Mouse (Mus musculus): ENCODE data around the gene Vmn1r211. TPM values are rescaled to one million over a fixed set of nuclear protein-coding genes. Genes with fewer than 3 reads are reported as not detected.
"Not testable (repeated sequence)": the region's sequence is repeated elsewhere in the genome, so short reads cannot be mapped to it uniquely, and the experiment has no call there.

The Vmn1r211 gene
- polyA plus RNA-seq (2014; fragmentation: Nextera tagmentation; extraction: Ambion mirVana): not detected in 2 replicates

GRCm38 (mm10) chr13:22857461-22857860 lies at the start of gene Vmn1r211:
Gene Vmn1r211, minus strand, starts transcription at chr13:22857561.
- Histone ChIP-seq H3K4me3 (ENCODE audit: low read depth, low read length) (no peak within 1 kb of the TSS), H3K36me3 (ENCODE audit: control insufficient read depth, insufficient read depth, low read length) (no peaks in the 10 kb centered on the region), H3K9ac (ENCODE audit: low read length) (no peak within 1 kb of the TSS), H3K27me3 (ENCODE audit: control insufficient read depth, insufficient read depth, low read length) (no peaks in the 10 kb centered on the region), H3K4me2 (ENCODE audit: low read depth) (no peak within 1 kb of the TSS), H3K4me1 (ENCODE audit: control insufficient read depth, insufficient read depth, low read length) (no peaks in the 10 kb centered on the region), H3K27ac (ENCODE audit: low read depth, low read length) (no peak within 1 kb of the TSS), H3K9me3 (ENCODE audit: control insufficient read depth, low read length) (no peaks in the 10 kb centered on the region)
- WGBS: 93% methylated on average over 1 of the region's 1 CpGs
- ATAC-seq (ENCODE audit: insufficient read depth, low FRiP score, low TSS enrichment) (no peak), DNase-seq (ENCODE audit: low spot score) (no peak)

DNA sequence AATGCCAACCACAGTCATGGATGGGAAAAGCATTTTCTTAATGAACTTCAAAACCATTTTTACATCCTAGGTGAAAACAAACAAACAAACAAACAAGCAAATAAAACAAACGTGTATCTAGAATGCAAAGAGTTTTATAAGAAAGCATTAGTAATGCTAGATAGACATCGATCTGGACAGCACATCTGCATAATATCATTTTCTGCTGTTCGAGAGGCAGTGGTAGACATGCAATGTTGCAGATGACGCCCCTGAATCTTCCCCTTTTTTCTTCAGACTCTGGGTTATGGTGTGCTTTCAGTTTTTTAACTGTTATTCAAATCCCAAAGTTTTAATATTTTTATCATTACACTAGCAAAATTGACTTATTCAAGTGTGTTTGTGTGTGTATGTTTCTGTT lies 26.7 kb upstream of the Vmn1r211 start, which contains the start of gene Vmn1r212:
Gene Vmn1r212 (minus strand): TSS at position 101 of the 400 bp plus-strand sequence.
- H3K4me2 ChIP-seq (ENCODE audit: low read depth): no peak within 1 kb of the TSS
- no peak within 1 kb of the TSS for H3K27ac ChIP-seq (ENCODE audit: low read depth, low read length)
- DNase-seq (ENCODE audit: low spot score) (no peak), ATAC-seq (ENCODE audit: insufficient read depth, low FRiP score, low TSS enrichment) (no peak)
- no peak within 1 kb of the TSS for H3K9ac ChIP-seq (ENCODE audit: low read length)
- no peaks in the 10 kb centered on the region for H3K27me3 ChIP-seq (ENCODE audit: control insufficient read depth, insufficient read depth, low read length)
- WGBS: 86% methylated on average over 4 of the region's 4 CpGs
- no peaks in the 10 kb centered on the region for H3K4me1 ChIP-seq (ENCODE audit: control insufficient read depth, insufficient read depth, low read length)
- no peaks in the 10 kb centered on the region for H3K36me3 ChIP-seq (ENCODE audit: control insufficient read depth, insufficient read depth, low read length)
- H3K4me3 ChIP-seq (ENCODE audit: low read depth, low read length): no peak within 1 kb of the TSS
- no peaks in the 10 kb centered on the region for H3K9me3 ChIP-seq (ENCODE audit: control insufficient read depth, low read length)

GRCm38 (mm10) chr13:22879257-22879656 lies 21.9 kb upstream of the Vmn1r211 start:
- Histone ChIP-seq H3K9ac (ENCODE audit: low read length) (no peak overlapping the region), H3K27me3 (ENCODE audit: control insufficient read depth, insufficient read depth, low read length) (no peaks in the 10 kb centered on the region), H3K36me3 (ENCODE audit: control insufficient read depth, insufficient read depth, low read length) (no peaks in the 10 kb centered on the region), H3K9me3 (ENCODE audit: control insufficient read depth, low read length) (0 out of 2 replicates have a peak, but pooled peaks cover 4% of the 10 kb centered on the region), H3K4me3 (ENCODE audit: low read depth, low read length) (no peak overlapping the region), H3K27ac (ENCODE audit: low read depth, low read length) (no peak overlapping the region), H3K4me1 (ENCODE audit: control insufficient read depth, insufficient read depth, low read length) (no peaks in the 10 kb centered on the region), H3K4me2 (ENCODE audit: low read depth) (no peak overlapping the region)
- no peak for ATAC-seq (ENCODE audit: insufficient read depth, low FRiP score, low TSS enrichment)
- WGBS: 91% methylated on average over 1 of the region's 1 CpGs
- DNase-seq (ENCODE audit: low spot score): no peak

DNA sequence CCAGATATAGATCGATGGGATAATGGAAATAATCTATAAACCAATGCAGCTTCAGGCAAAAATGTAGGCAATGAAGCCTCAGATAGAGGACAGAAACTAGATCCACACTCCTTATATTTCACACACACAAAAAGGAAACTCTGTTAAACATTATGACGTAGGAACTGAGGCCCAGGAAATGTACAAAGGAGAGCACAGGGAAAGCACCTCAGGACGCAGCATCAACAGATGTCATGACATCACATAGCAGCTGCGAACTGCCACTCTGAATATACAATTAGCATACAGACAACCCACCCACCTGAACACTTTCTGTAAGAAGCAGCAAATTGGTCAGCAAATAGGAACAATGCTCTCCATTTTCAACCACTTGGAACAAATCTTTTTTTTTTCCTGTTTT lies 2.6 kb downstream of the Vmn1r211 start:
- Histone ChIP-seq H3K9ac (ENCODE audit: low read length) (no peak overlapping the region), H3K27me3 (ENCODE audit: control insufficient read depth, insufficient read depth, low read length) (no peaks in the 10 kb centered on the region), H3K36me3 (ENCODE audit: control insufficient read depth, insufficient read depth, low read length) (no peaks in the 10 kb centered on the region), H3K4me3 (ENCODE audit: low read depth, low read length) (no peak overlapping the region), H3K4me1 (ENCODE audit: control insufficient read depth, insufficient read depth, low read length) (no peaks in the 10 kb centered on the region), H3K27ac (ENCODE audit: low read depth, low read length) (no peak overlapping the region), H3K4me2 (ENCODE audit: low read depth) (no peak overlapping the region), H3K9me3 (ENCODE audit: control insufficient read depth, low read length) (no peaks in the 10 kb centered on the region)
- no peak for DNase-seq (ENCODE audit: low spot score)
- 77% methylated on average over 4 of the region's 4 CpGs for WGBS
- no peak for ATAC-seq (ENCODE audit: insufficient read depth, low FRiP score, low TSS enrichment)

DNA sequence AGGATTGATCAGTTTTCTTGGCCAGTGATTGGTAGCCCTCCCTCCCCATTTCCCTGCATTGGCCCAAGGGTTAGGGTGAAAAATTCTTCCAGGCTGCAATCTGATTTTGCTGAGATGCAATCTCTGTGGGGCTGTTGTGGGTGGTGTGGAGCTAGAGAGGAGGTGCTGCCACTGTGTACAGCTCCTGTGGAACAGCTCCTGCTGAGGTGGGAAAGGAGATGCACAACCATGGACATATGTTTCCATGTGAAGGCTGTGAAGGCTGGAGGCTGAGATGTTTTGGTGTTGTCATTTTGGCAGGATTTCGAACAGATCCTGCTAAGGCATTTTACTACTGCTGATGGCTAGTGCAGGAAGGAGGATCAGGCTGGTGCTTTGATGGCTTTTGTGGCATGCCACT lies 10.6 kb downstream of the Vmn1r211 start:
- no peaks in the 10 kb centered on the region for H3K9me3 ChIP-seq (ENCODE audit: control insufficient read depth, low read length)
- no peaks in the 10 kb centered on the region for H3K36me3 ChIP-seq (ENCODE audit: control insufficient read depth, insufficient read depth, low read length)
- no peaks in the 10 kb centered on the region for H3K27me3 ChIP-seq (ENCODE audit: control insufficient read depth, insufficient read depth, low read length)
- H3K27ac ChIP-seq (ENCODE audit: low read depth, low read length): no peak overlapping the region
- H3K4me1 ChIP-seq (ENCODE audit: control insufficient read depth, insufficient read depth, low read length): no peaks in the 10 kb centered on the region
- WGBS: 83% methylated on average over 1 of the region's 1 CpGs
- ATAC-seq (ENCODE audit: insufficient read depth, low FRiP score, low TSS enrichment): no peak
- H3K4me2 ChIP-seq (ENCODE audit: low read depth): no peak overlapping the region
- no peak overlapping the region for H3K4me3 ChIP-seq (ENCODE audit: low read depth, low read length)
- H3K9ac ChIP-seq (ENCODE audit: low read length): no peak overlapping the region
- DNase-seq (ENCODE audit: low spot score): no peak

GRCm38 (mm10) chr13:22844304-22844703 lies 13.1 kb downstream of the Vmn1r211 start:
- H3K27me3 ChIP-seq (ENCODE audit: control insufficient read depth, insufficient read depth, low read length); H3K4me3 ChIP-seq (ENCODE audit: low read depth, low read length); H3K36me3 ChIP-seq (ENCODE audit: control insufficient read depth, insufficient read depth, low read length); H3K4me1 ChIP-seq (ENCODE audit: control insufficient read depth, insufficient read depth, low read length); H3K9me3 ChIP-seq (ENCODE audit: control insufficient read depth, low read length); H3K4me2 ChIP-seq (ENCODE audit: low read depth); ATAC-seq (ENCODE audit: insufficient read depth, low FRiP score, low TSS enrichment); H3K27ac ChIP-seq (ENCODE audit: low read depth, low read length); H3K9ac ChIP-seq (ENCODE audit: low read length); DNase-seq (ENCODE audit: low spot score): not testable (repeated sequence)
- WGBS: 71% methylated on average over 3 of the region's 3 CpGs

- Histone ChIP-seq H3K4me2 (ENCODE audit: low read depth) (no peak within 1 kb of the TSS), H3K9me3 (ENCODE audit: control insufficient read depth, low read length) (no peaks in the 10 kb centered on the region), H3K27me3 (ENCODE audit: control insufficient read depth, insufficient read depth, low read length) (no peaks in the 10 kb centered on the region), H3K4me1 (ENCODE audit: control insufficient read depth, insufficient read depth, low read length) (no peaks in the 10 kb centered on the region), H3K4me3 (ENCODE audit: low read depth, low read length) (no peak within 1 kb of the TSS), H3K27ac (ENCODE audit: low read depth, low read length) (no peak within 1 kb of the TSS), H3K9ac (ENCODE audit: low read length) (no peak within 1 kb of the TSS), H3K36me3 (ENCODE audit: control insufficient read depth, insufficient read depth, low read length) (no peaks in the 10 kb centered on the region)
- 69% methylated on average over 4 of the region's 4 CpGs for WGBS
- DNase-seq (ENCODE audit: low spot score) (no peak), ATAC-seq (ENCODE audit: insufficient read depth, low FRiP score, low TSS enrichment) (no peak)
These were observed 26.1 kb downstream of the Vmn1r211 start, which contains the start of gene Vmn1r210 for GRCm38 (mm10) chr13:22831248-22831647. Gene Vmn1r210, minus strand, starts transcription at chr13:22831348.

GRCm38 (mm10) chr13:22829395-22829794 lies 28.0 kb downstream of the Vmn1r211 start:
- WGBS: 40% methylated on average over 7 of the region's 7 CpGs
- not testable (repeated sequence) for H3K36me3 ChIP-seq (ENCODE audit: control insufficient read depth, insufficient read depth, low read length); H3K4me2 ChIP-seq (ENCODE audit: low read depth); H3K9ac ChIP-seq (ENCODE audit: low read length); ATAC-seq (ENCODE audit: insufficient read depth, low FRiP score, low TSS enrichment); H3K27me3 ChIP-seq (ENCODE audit: control insufficient read depth, insufficient read depth, low read length); H3K9me3 ChIP-seq (ENCODE audit: control insufficient read depth, low read length); DNase-seq (ENCODE audit: low spot score); H3K4me3 ChIP-seq (ENCODE audit: low read depth, low read length); H3K4me1 ChIP-seq (ENCODE audit: control insufficient read depth, insufficient read depth, low read length); H3K27ac ChIP-seq (ENCODE audit: low read depth, low read length)

GRCm38 (mm10) chr13:22821601-22822000 lies 35.8 kb downstream of the Vmn1r211 start:
- H3K9me3 ChIP-seq (ENCODE audit: control insufficient read depth, low read length); H3K27me3 ChIP-seq (ENCODE audit: control insufficient read depth, insufficient read depth, low read length); DNase-seq (ENCODE audit: low spot score); H3K9ac ChIP-seq (ENCODE audit: low read length); H3K4me2 ChIP-seq (ENCODE audit: low read depth); ATAC-seq (ENCODE audit: insufficient read depth, low FRiP score, low TSS enrichment); H3K27ac ChIP-seq (ENCODE audit: low read depth, low read length); H3K4me1 ChIP-seq (ENCODE audit: control insufficient read depth, insufficient read depth, low read length); H3K4me3 ChIP-seq (ENCODE audit: low read depth, low read length); H3K36me3 ChIP-seq (ENCODE audit: control insufficient read depth, insufficient read depth, low read length): not testable (repeated sequence)
- WGBS: 86% methylated on average over 1 of the region's 1 CpGs

All from neural tube, embryonic 11.5 days (tissue).